Mouse (Mus musculus): ENCODE measurements around the gene Bspry. TPM values are rescaled to one million over a fixed set of nuclear protein-coding genes. Genes with fewer than 3 reads are reported as not detected.

The Bspry gene
- total RNA-seq (2023), result 0.95 TPM

DNA sequence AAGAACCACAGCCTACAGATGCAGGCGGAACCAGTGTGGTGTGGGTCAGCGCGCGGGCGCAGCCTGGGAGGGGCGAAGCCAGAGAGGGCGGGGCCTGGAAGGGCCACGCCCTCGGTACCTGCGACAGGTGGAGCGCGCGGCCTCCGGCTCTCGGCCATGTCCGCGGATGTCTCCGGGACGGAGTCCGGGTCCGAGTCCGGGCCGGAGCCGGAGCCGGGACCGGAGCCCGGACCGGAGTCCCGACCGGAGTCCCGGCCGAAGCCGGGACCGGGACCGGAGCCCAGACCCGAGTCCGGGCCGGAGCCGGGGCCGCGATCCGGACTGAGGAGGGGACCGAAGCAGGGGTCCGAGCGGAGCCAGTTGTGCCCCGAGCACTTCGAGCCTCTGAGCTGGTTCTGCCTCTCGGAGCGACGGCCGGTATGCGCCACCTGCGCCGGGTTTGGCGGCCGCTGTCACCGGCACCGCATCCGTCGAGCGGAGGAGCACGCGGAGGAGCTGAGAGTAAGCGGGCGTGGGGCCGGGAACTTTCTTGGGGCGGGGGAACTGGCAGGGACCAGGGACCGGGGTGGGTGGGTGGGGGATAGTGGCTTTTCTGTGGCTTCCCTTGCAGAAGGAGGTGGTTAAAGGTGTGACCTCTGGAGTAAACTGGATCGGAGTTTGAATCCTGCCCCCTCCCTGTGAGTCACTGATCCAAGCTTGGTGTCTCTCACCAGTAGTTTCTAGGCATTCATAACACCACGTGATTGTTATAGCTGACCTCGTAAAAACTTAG lies at the start of gene Bspry:
Gene Bspry, plus strand, starts transcription at position 117 of the 772 bp plus-strand sequence.

DNA sequence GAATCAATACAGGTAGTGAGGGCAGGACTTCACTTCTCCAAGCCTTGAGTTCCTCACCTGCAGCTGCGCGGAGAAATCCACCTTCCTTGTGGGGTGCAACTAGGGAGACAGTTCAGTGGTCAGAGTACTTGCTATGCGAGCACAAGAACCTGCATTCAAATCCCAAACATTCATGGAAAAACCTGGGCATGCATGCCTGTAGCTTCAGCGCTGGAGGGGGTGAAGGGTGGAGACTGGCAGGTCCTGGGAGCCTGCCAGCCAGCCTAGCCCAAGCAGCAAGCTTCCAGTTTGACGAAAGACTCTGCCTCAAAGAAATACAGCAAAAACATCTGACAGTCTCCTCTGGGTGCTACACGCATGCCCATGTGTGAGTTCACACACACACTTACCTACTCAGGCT lies 44.8 kb upstream of the Bspry start, which contains the start of gene Rnf183:
Gene Rnf183, minus strand, starts transcription at position 172 of the 400 bp plus-strand sequence.

DNA sequence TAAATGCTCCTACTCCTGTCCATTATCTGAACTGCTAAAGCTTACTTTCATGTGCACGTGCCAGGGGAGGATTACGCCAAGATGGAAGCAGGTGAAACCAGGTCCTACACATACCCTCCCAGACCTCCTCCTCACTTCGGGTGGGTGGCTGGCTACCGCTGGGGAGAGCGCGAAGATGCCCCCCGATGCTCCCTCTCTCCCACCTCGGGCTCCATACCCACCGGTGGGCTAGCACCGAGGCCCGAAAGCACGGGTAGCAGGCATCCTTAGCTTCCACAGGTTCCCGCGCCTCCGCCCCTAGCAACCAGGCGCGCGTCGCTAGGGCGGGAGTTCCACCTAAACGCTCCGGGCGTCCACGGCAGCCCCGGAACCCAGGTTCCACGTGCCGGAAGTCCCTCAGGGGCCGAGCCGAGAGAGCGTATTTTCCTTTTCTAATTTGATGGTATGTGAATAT lies 9.2 kb upstream of the Bspry start, which contains the start of gene Wdr31:
Gene Wdr31, minus strand, starts transcription at position 299 of the 454 bp plus-strand sequence.

DNA sequence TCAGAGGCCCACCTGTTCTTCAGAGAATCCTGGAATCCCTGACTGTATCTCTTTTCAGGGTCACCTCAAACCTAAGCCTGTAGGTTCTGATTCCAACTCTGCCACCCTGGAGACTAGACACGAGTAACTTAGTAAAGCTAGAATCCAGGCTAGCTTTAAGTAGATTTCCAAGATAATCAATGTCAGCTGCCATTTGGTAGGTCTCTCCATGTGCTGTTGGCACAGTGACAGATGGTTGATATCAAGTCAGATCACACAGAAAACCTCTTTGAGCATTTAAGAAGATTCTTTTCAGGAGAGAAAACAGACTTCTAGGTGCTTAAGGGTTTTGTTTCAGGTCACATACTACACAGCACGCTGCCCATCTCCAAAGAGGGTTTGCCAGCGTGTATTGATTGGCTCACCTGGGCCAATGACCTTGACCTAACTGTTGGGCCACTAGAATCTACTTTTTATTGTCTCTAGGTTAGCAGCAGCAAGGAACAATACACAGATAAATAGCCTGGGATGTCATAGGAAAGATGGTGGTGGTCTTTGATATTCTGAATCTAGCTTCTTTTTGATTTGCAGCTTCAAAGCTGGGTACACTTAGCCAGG lies 23.6 kb downstream of the Bspry start, which contains the start of gene Hdhd3:
Gene Hdhd3, minus strand, starts transcription at position 94 of the 597 bp plus-strand sequence.

DNA sequence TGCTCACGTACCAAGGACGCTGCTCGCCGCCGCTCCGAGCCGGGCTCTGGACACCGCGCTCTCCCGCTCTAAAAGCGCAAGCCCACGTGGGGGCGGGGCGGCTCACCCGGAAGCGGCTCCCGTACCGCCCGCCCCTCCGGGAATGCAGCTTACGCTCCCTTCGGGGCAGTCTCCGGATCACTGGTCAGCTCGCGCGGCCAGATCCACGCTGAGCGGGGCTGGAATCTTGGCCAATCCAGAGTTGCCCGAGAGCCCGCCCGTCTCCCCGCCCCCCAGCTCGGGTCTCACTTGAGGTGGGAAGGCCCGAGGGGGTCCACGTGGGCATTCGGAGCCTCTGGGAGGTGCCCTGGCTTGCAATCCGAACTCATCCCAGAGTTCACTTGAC lies 40.0 kb downstream of the Bspry start, which contains the start of gene Alad:
Gene Alad, minus strand, starts transcription at position 70 of the 385 bp plus-strand sequence.

DNA sequence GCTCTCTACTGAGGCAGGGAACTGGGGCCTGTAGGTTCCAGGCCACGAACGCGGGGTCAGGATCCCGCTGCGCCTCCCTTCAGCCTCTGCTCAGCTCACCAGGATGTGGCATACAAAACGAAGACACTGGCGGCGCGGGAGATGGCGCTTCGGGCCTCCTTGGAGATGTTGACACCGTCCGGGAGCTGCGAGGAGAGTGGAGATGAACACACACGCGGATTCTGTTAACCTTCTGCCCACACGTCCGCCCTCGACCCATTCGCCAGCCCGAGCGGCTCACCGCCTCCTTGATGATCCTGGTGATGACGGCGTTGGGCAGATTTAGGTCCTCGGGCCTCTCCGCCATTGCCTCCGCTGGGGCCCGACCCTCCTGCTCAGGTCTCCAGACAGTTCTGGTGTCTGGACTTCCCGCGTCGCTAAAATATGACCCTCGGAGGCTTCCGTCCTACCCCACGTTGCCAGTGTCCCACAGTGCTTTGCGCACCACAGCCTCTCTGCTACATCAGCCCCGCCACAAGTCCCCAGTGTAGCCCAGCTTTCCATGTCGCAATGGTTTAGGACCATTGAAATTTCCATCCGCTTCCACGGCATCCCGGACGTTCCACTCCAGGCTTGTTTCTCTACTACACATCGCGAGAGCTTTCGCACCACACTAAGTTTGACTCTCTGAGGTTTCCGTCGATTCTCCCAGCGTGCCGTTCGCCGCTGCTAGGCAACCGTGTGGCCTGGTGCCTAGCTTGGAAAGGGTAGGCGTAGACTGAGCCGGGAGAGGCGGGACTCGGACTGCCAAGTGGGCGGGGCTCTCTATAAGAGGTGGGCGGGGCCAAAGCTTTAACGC lies 45.0 kb downstream of the Bspry start, which contains the start of the genes Pole3 and 4933430I17Rik:
Gene Pole3, minus strand, starts transcription at position 418 of the 838 bp plus-strand sequence.
Gene 4933430I17Rik, plus strand, starts transcription at position 719 of the 838 bp plus-strand sequence.

Other genes with a start within 250 kb of the Bspry start
- not detected for gene Zfp37, start 249.0 kb upstream of the Bspry start, total RNA-seq (2023)
- gene Slc31a2, start 217.5 kb upstream of the Bspry start, total RNA-seq (2023), result 3.6 TPM
- gene Fkbp15, start 119.5 kb upstream of the Bspry start, total RNA-seq (2023), result 85.9 TPM
- gene Slc31a1, start 119.3 kb upstream of the Bspry start, total RNA-seq (2023), result 8.1 TPM
- 46.1 TPM for gene Cdc26, start 71.4 kb upstream of the Bspry start, total RNA-seq (2023)
- gene Prpf4, start 71.3 kb upstream of the Bspry start, total RNA-seq (2023), result 24.8 TPM
- gene Rnf183, start 44.8 kb upstream of the Bspry start, total RNA-seq (2023), result not detected
- gene Wdr31, start 9.2 kb upstream of the Bspry start, total RNA-seq (2023), result not detected
- not detected for gene Hdhd3, start 23.4 kb downstream of the Bspry start, total RNA-seq (2023)
- 13.2 TPM for gene Alad, start 39.9 kb downstream of the Bspry start, total RNA-seq (2023)
- gene Pole3, start 45.0 kb downstream of the Bspry start, total RNA-seq (2023), result 20.5 TPM
- 2.5 TPM for gene 4933430I17Rik, start 45.3 kb downstream of the Bspry start, total RNA-seq (2023)
- gene Rgs3, start 79.8 kb downstream of the Bspry start, total RNA-seq (2023), result 77.5 TPM

Data from CD8-positive naive resting alpha-beta T cell, adult 57 days (primary cell).